ENCODE assay signal across 22 mouse cellular contexts in the genomic region with DNA sequence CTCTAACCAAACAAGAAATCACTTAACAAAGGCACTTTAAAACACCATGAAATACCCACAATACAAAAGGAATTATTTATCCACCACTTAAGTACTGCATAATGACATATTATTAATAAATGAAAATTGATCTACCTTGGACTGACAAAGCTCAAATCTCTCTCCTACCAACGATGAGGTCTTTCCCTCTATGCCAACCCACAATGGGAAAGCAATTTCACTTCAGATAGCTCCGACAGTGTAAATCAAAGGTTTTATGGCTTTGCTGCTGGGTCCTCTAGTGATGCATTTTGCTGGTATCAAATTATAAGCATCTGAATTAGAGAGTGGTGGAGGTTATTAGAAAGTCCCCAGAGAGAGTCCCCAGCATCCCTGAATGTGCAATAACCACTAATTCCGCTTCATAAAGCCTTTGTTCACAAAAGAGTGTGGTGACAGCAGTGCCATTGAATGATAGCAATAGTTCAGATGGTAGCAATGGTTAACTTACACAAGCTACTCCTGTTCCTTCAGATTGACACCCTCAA.
"Had no signal": no experiment of that assay in that cellular context is flagged by ENCODE, and none has a peak within 500 bp of the region (broad histone marks: within the 10 kb centered on the region; RNA-seq: fewer than 3 reads in every experiment).

No protein-coding gene starts in this region.

- H3K27me3 ChIP-seq: limb, embryonic 13.5 days; liver, embryonic 12.5 days; liver, embryonic 15.5 days; lung, embryonic 15.5 days; stomach, embryonic 15.5 days had no signal

- H3K4me3 ChIP-seq: layer of hippocampus, adult 2 months; limb, embryonic 10.5 days; limb, embryonic 13.5 days; liver, embryonic 12.5 days; liver, embryonic 15.5 days; lung, embryonic 15.5 days; stomach, embryonic 15.5 days had no signal

- H3K9me3 ChIP-seq: limb, embryonic 10.5 days; limb, embryonic 13.5 days; liver, embryonic 12.5 days; liver, embryonic 15.5 days; lung, embryonic 15.5 days; stomach, embryonic 15.5 days had no signal

- H3K4me1 ChIP-seq: limb, embryonic 10.5 days; limb, embryonic 13.5 days; liver, embryonic 12.5 days; liver, embryonic 15.5 days; lung, embryonic 15.5 days; stomach, embryonic 15.5 days had no signal

- DNase-seq: kidney, adult 2 months; kidney, postnatal 10 days; kidney, postnatal 4 days; layer of hippocampus, adult 9-11 months; liver; lung, adult 18-20 months; lung, postnatal 10 days; lung, postnatal 36 days; midbrain, embryonic 14.5 days; right cerebral cortex, adult 18-20 months; right cerebral cortex, postnatal 14 days; right cerebral cortex, postnatal 4 days; thymus, postnatal 25 days had no signal

- H3K9ac ChIP-seq: limb, embryonic 13.5 days; liver, embryonic 12.5 days; liver, embryonic 15.5 days; lung, embryonic 15.5 days; stomach, embryonic 15.5 days had no signal

- H3K36me3 ChIP-seq: limb, embryonic 10.5 days; limb, embryonic 13.5 days; liver, embryonic 12.5 days; liver, embryonic 15.5 days; lung, embryonic 15.5 days; stomach, embryonic 15.5 days had no signal

- ATAC-seq: intestine, postnatal 0 days; liver, embryonic 12.5 days had no signal

- H3K4me2 ChIP-seq: limb, embryonic 13.5 days; liver, embryonic 12.5 days; liver, embryonic 15.5 days; lung, embryonic 15.5 days; midbrain, embryonic 11.5 days; stomach, embryonic 15.5 days had no signal

- H3K27ac ChIP-seq: layer of hippocampus, adult 2 months; limb, embryonic 10.5 days; limb, embryonic 13.5 days; liver, embryonic 12.5 days; liver, embryonic 15.5 days; lung, embryonic 15.5 days; stomach, embryonic 15.5 days had no signal
